ENCODE assay signal across 23 mouse cellular contexts in genomic region chr5:75249671-75250070, GRCm38 (mm10).
"Had no signal": no experiment of that assay in that cellular context is flagged by ENCODE, and none has a peak within 500 bp of the region (broad histone marks: within the 10 kb centered on the region; RNA-seq: fewer than 3 reads in every experiment).

No protein-coding gene starts in this region.

- H3K36me3 ChIP-seq: embryonic facial prominence, embryonic 10.5 days; embryonic facial prominence, embryonic 12.5 days; embryonic facial prominence, embryonic 13.5 days; embryonic facial prominence, embryonic 15.5 days; forebrain, embryonic 10.5 days; forebrain, embryonic 12.5 days; forebrain, embryonic 15.5 days; heart, embryonic 10.5 days had no signal

- H3K4me1 ChIP-seq: embryonic facial prominence, embryonic 15.5 days had no signal

- H3K9me3 ChIP-seq: embryonic facial prominence, embryonic 10.5 days; embryonic facial prominence, embryonic 12.5 days; embryonic facial prominence, embryonic 13.5 days; embryonic facial prominence, embryonic 15.5 days; forebrain, embryonic 12.5 days; forebrain, embryonic 13.5 days; forebrain, embryonic 15.5 days; heart, embryonic 10.5 days had no signal

- H3K4me3 ChIP-seq: embryonic facial prominence, embryonic 10.5 days; embryonic facial prominence, embryonic 12.5 days; embryonic facial prominence, embryonic 13.5 days; embryonic facial prominence, embryonic 15.5 days; erythroblast, embryonic 14.5 days; forebrain, embryonic 10.5 days; forebrain, embryonic 12.5 days; forebrain, embryonic 13.5 days; forebrain, embryonic 15.5 days; gastrocnemius, adult 2 months; heart, adult 2 months; heart, embryonic 10.5 days had no signal

- H3K27me3 ChIP-seq: embryonic facial prominence, embryonic 12.5 days; embryonic facial prominence, embryonic 13.5 days; embryonic facial prominence, embryonic 15.5 days; forebrain, embryonic 12.5 days; forebrain, embryonic 13.5 days; forebrain, embryonic 15.5 days had no signal

- DNase-seq: cerebellum, postnatal 10 days; cerebellum, postnatal 14 days; cerebellum, postnatal 25 days; cerebellum, postnatal 36 days; embryo, embryonic 11 days; forebrain, postnatal 0 days; gastrocnemius, adult 2 months; gastrocnemius, postnatal 10 days; gastrocnemius, postnatal 14 days; gastrocnemius, postnatal 25 days; gastrocnemius, postnatal 36 days; heart, adult 18-20 months; heart, adult 2 months had no signal

- H3K27ac ChIP-seq: embryonic facial prominence, embryonic 10.5 days; embryonic facial prominence, embryonic 12.5 days; embryonic facial prominence, embryonic 13.5 days; embryonic facial prominence, embryonic 15.5 days; forebrain, embryonic 10.5 days; forebrain, embryonic 12.5 days; forebrain, embryonic 13.5 days; forebrain, embryonic 15.5 days; gastrocnemius, adult 2 months; heart, adult 2 months; heart, embryonic 10.5 days had no signal
